Mouse (Mus musculus) c-Kit-negative CD71-positive TER-119-positive erythroid progenitor cells, embryonic 14.5 days (primary cell): ENCODE results near the gene Rnf113a1.
"Not testable (repeated sequence)": the region's sequence is repeated elsewhere in the genome, so short reads cannot be mapped to it uniquely, and the experiment has no call there.

ENCODE experiments used
- DNase-seq: peaks from one replicate; pipeline ENCODE4 v3.0.0-alpha.2; 2013; ENCODE audit warnings: low read depth, low spot score

Gene Rnf113a1

GRCm38 (mm10) chrX:37191105-37191743 is at the start of gene Rnf113a1, which contains the start of gene Ndufa1:
Rnf113a1 (plus strand) TSS chrX:37191245.
Ndufa1 (minus strand) TSS chrX:37191163.
- DNase-seq = peak; percentile 55

- DNase-seq = no peak
Observed at GRCm38 (mm10) chrX:37141732-37142131, 49.3 kb upstream of the Rnf113a1 start.

- not testable (repeated sequence) for DNase-seq
Observed at GRCm38 (mm10) chrX:37144498-37144897, 46.5 kb upstream of the Rnf113a1 start.

DNA sequence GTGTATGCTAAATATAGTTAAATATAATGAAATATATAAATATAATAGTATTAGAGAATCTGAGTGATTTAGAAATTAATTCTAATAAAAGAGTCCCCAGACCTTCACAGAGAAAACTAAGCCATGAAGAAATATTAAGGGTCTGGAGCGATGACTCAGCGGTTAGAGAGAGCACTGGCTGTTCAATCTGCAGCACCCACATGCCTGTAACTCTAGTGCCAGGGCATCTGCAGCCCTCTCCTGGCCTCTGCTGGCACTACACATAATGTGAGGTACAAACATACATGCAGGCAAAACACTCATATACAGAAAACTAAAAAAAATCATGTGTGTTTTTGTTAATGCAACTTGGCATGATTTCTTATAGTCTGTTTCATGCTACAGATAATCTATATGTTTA is 46.1 kb upstream of the Rnf113a1 start:
- DNase-seq = no peak

GRCm38 (mm10) chrX:37157839-37158238 is 33.2 kb upstream of the Rnf113a1 start:
- DNase-seq = no peak

DNA sequence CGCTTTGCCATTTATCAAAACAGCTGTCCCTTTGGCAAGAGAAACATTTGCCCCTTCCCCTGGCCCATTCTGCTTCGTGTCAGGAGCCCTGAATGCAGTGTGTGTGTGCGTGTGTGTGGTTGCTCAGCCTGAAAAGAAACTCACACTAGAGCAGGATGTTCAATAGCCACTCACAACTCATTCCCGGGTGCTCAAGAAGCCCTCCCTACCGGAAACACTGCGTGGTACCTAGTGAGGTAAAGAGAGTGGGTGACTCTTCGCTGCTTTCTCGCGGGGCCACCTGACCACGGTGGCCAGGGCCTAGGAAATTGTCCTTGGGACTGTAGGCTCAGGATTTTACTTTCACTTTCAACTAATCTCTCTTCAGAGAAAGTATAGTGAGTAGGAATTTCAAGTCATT is 29.9 kb upstream of the Rnf113a1 start:
- no peak for DNase-seq

GRCm38 (mm10) chrX:37163115-37163514 is 27.9 kb upstream of the Rnf113a1 start:
- no peak for DNase-seq

DNA sequence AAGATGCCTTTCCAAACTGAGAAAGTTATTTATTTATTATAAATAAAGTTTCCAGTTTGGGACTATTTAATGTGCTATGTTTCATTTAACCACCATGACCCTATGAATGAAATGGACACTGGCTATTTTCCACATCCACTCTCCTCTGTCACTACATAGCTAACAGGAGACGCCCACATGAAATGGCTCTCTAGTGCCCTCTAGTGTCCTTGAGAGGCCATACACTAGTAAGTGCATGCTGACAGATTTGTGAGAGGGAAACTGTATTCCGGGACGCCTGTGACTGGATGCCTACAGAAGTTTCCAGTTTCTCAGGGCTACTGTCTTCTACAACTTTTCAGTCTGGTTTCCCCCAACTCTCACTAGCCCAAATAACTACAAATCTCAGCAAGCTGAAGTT is 24.0 kb upstream of the Rnf113a1 start:
- peak; percentile 36 for DNase-seq

GRCm38 (mm10) chrX:37168742-37169141 is 22.3 kb upstream of the Rnf113a1 start, which contains the start of gene Akap14:
Akap14 (minus strand) TSS chrX:37168842.
- no peak for DNase-seq

DNA sequence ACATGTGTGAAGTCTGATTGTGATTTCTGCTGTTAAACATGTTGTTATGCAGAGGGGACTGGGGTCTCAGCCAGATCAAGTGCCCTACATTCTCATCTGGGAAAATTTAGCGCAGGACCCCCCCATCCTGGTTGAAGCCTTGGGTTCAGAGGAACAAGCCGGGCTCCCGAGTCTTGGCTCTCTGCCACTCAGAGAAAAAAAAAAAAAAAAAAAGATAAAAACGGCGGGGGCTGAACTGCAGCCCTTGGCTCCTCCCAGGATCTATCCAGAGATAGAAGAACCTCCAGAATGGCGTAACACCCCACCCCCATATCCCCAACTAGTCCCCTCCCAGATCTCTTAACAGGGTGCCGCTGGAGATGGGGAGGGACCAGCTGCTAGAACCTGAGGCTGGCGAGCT is 6.6 kb upstream of the Rnf113a1 start:
- not testable (repeated sequence) for DNase-seq

- DNase-seq = no peak
Observed at GRCm38 (mm10) chrX:37190755-37191104, 315 bp upstream of the Rnf113a1 start.

GRCm38 (mm10) chrX:37191744-37192379 is 817 bp downstream of the Rnf113a1 start:
- DNase-seq = no peak

- no peak for DNase-seq
Observed at GRCm38 (mm10) chrX:37198676-37199075, 7.6 kb downstream of the Rnf113a1 start.

DNA sequence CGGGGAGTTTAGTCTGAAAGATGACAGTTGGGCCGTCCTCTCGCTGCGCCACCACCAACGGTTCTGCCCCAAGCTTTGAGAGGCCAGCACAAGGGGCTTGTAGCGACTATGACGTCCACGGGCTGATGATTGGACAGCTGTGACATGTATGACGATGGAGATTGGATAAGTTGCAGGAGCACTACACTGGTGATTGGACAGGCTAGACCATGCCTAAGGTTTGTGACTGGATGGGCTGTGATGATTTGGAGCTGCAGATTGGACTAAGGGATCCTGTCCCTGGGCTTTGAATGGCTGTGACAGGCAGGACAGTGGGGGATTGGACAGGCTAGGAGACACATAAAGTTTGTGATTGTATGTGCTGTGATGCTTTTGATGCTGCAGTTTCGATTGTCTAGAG is 19.9 kb downstream of the Rnf113a1 start, which contains the start of gene Gm9:
Gm9 (minus strand) TSS at position 101 of the 400 bp plus-strand sequence.
- no peak for DNase-seq

DNA sequence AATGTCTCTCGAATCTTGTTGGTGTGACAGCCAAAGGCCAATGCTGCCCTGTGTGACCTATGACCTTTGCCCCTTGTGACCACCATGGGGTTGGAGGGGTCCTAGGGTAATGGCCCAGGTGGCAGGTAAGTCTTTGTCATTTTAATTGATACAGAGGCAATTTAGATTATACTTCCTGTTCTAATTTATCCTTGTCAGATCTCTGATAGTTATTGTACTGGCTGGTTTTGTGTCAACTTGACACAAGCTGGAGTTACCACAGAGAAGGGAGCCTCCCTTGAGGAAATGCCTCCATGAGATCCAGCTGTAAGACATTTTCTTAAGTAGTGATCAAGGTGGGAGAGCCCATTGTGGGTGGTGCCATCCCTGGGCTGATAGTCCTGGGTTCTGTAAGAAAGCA is 31.1 kb downstream of the Rnf113a1 start, which contains the start of gene Rhox1:
Rhox1 (minus strand) TSS at position 101 of the 400 bp plus-strand sequence.
- DNase-seq = not testable (repeated sequence)
